ENCODE assay signal across 25 mouse cellular contexts in genomic region chr7:35910109-35910706, GRCm38 (mm10).
DNase-seq lines count a peak whose midpoint lies in the region; ATAC-seq and TF ChIP-seq lines count a peak whose summit lies in the region.
"Had no signal": no experiment of that assay in that cellular context is flagged by ENCODE, and none has a peak within 500 bp of the region (broad histone marks: within the 10 kb centered on the region; RNA-seq: fewer than 3 reads in every experiment).

No protein-coding gene starts in this region.

- no peak for ATAC-seq in heart, embryonic 13.5 days (ENCODE audit: extremely low read depth, insufficient number of reproducible peaks, low FRiP score, low TSS enrichment)
- ATAC-seq in lung, embryonic 14.5 days (ENCODE audit: insufficient read depth) = peak; percentile 60; the same call in 1 of the 2 replicates
- no peak for ATAC-seq in granulocyte monocyte progenitor cell, adult 5-6 weeks (replicated peaks; ENCODE audit: poor library complexity, severe bottlenecking)
- ATAC-seq: forebrain, embryonic 13.5 days; Patski had no signal

- H3K9ac ChIP-seq in heart, embryonic 13.5 days = no peak overlapping the region
- H3K9ac ChIP-seq in lung, embryonic 14.5 days = no peak overlapping the region
- H3K9ac ChIP-seq: forebrain, embryonic 13.5 days; heart, embryonic 15.5 days; hindbrain, embryonic 12.5 days; hindbrain, embryonic 15.5 days had no signal

- H3K27me3 ChIP-seq in heart, embryonic 13.5 days (replicated peaks) = no peaks in the 10 kb centered on the region
- H3K27me3 ChIP-seq in lung, embryonic 14.5 days (ENCODE audit: insufficient read depth, low read length) = no peaks in the 10 kb centered on the region
- H3K27me3 ChIP-seq: CH12.LX; forebrain, embryonic 13.5 days; heart, embryonic 15.5 days; hindbrain, embryonic 12.5 days; hindbrain, embryonic 15.5 days had no signal

- peak; percentile 48 to 58 for DNase-seq in cerebellum, postnatal 10 days
- no peak for DNase-seq in cerebellum, adult 9-10 months
- DNase-seq in heart, postnatal 14 days = no peak
- peak; percentile 83 for DNase-seq in lung, embryonic 14.5 days
- DNase-seq in lung, postnatal 10 days = no peak
- DNase-seq in 3134 (ENCODE audit: extremely low read depth, insufficient read length, low spot score) = peak; percentile 27
- DNase-seq: adrenal gland, postnatal 10 days; adrenal gland, postnatal 36 days; B cell, adult 2 months; cerebellum, adult 11 months; cerebellum, adult 2 months; cerebellum, postnatal 14 days; gastrocnemius, postnatal 25 days; heart, postnatal 10 days had no signal

- H3K4me3 ChIP-seq in heart, embryonic 13.5 days = no peak overlapping the region
- no peak overlapping the region for H3K4me3 ChIP-seq in lung, embryonic 14.5 days (ENCODE audit: low read depth, low read length)
- H3K4me3 ChIP-seq: forebrain, embryonic 10.5 days; forebrain, embryonic 13.5 days; heart, embryonic 15.5 days; hindbrain, embryonic 12.5 days; hindbrain, embryonic 15.5 days had no signal

- 53% methylated on average over 8 of the region's 8 CpGs for WGBS in heart, embryonic 13.5 days
- WGBS in lung, embryonic 14.5 days = 46% methylated on average over 8 of the region's 8 CpGs

- no peak for TF ChIP-seq CTCF in lung, embryonic 14.5 days (IDR thresholded peaks at IDR 0.05; ENCODE audit: low read depth)

- no peak overlapping the region for H3K27ac ChIP-seq in heart, embryonic 13.5 days (replicated peaks)
- H3K27ac ChIP-seq in lung, embryonic 14.5 days (ENCODE audit: low read depth) = peak overlapping the region; percentile 1; the same call in 1 of the 2 replicates
- H3K27ac ChIP-seq: forebrain, embryonic 10.5 days; forebrain, embryonic 13.5 days; heart, embryonic 15.5 days; hindbrain, embryonic 12.5 days; hindbrain, embryonic 15.5 days had no signal

- no peaks in the 10 kb centered on the region for H3K9me3 ChIP-seq in heart, embryonic 13.5 days
- H3K9me3 ChIP-seq in lung, embryonic 14.5 days (ENCODE audit: low read depth, low read length) = no peaks in the 10 kb centered on the region
- H3K9me3 ChIP-seq: heart, embryonic 15.5 days; hindbrain, embryonic 12.5 days; hindbrain, embryonic 15.5 days had no signal

- intact Hi-C loops in heart, postnatal 14 days (cut with DNase I) = no loop called here

- no peaks in the 10 kb centered on the region for H3K36me3 ChIP-seq in heart, embryonic 13.5 days
- H3K36me3 ChIP-seq in lung, embryonic 14.5 days (ENCODE audit: insufficient read depth) = no peaks in the 10 kb centered on the region
- H3K36me3 ChIP-seq: forebrain, embryonic 10.5 days; G1E; heart, embryonic 15.5 days; hindbrain, embryonic 12.5 days; hindbrain, embryonic 15.5 days had no signal

- H3K4me1 ChIP-seq in heart, embryonic 13.5 days = no peaks in the 10 kb centered on the region
- 0 out of 2 replicates have a peak, but pooled peaks cover 4% of the 10 kb centered on the region for H3K4me1 ChIP-seq in lung, embryonic 14.5 days (ENCODE audit: insufficient read depth)
- H3K4me1 ChIP-seq: forebrain, embryonic 13.5 days; heart, embryonic 15.5 days; hindbrain, embryonic 12.5 days; hindbrain, embryonic 15.5 days had no signal

- H3K4me2 ChIP-seq in heart, embryonic 13.5 days = 0 out of 2 replicates have a peak overlapping the region, but pooled peaks have one; percentile 7
- 0 out of 2 replicates have a peak overlapping the region, but pooled peaks have one; percentile 19 for H3K4me2 ChIP-seq in lung, embryonic 14.5 days
- H3K4me2 ChIP-seq: forebrain, embryonic 13.5 days; heart, embryonic 11.5 days; heart, embryonic 15.5 days; hindbrain, embryonic 12.5 days; hindbrain, embryonic 15.5 days had no signal

Comparison
In these comparisons a context has a peak if more than half of its experiments do, and no peak if none do; other contexts are left out.
1. DNase-seq: peak in cerebellum, postnatal 10 days (2 of 2), lung, embryonic 14.5 days (single experiment) and 3134 (single experiment); none in cerebellum, adult 9-10 months (single experiment), heart, postnatal 14 days (0 of 2) and lung, postnatal 10 days (single experiment).